Mouse (Mus musculus) adrenal gland, postnatal 10 days (tissue): ENCODE measurements around the gene Ipo7. TPM values are rescaled to one million over a fixed set of nuclear protein-coding genes. Genes with fewer than 3 reads are reported as not detected.

Source experiments
- DNase-seq: peaks from one replicate; pipeline ENCODE4 v3.0.0; 2021; ENCODE audit warnings: mixed read lengths
- total RNA-seq, 2 experiments: library from RNA; stranded (reverse); gene quantifications; 2 replicates each; pipeline ENCODE4 v1.2.3; 2021

Gene Ipo7
- total RNA-seq, 2 experiments from 2014 or later = 80.5 to 82.4 TPM

DNA sequence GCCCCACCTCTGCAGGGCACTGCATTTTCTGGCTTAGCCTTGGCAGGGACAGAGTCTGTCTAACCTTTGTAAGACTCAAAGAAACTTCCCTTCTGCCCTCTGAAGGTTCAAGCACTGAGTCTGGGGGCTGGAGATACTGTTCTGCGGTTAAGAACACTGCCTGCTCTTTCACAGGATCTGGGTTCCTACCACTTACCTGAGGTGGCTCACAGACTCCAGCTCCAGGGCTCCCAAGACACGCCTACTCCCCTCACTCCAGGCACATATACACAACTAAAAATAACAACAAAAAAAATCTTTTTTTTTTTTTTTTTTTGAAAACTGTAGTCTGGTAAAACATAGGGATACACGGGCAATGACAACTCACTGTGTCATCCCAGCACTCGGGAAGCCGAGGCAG lies 83.2 kb downstream of the Ipo7 start:
- DNase-seq = no peak

DNA sequence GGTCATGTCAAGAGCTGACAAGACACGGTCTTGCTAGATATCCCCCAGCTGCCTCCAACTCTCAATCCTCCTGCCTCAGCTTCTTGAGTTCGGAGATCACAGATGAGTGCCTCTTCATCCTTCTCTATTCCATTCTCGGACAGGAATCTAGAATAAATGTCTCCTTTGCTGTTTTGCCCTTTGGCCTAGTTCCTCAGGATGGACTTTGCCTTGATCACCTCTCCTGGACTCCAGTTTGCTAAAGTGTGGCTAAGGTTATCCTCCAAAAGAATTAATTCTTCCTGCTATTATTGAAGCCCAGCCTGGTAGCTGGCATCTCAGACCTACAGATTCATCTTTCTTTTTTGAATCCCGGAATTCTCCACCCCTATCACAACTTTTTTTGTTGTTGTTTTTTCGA lies 87.0 kb downstream of the Ipo7 start:
- no peak for DNase-seq

Other genes starting within 250 kb of the Ipo7 start
- 1 to 10 TPM; 1.2 to 1.4 TPM for gene Nrip3, start 236.2 kb upstream of the Ipo7 start, total RNA-seq
- 1 to 10 TPM in 1 of 2 experiments, under 1 TPM in 1; 0.69 to 1.1 TPM for gene Scube2, start 152.6 kb upstream of the Ipo7 start, total RNA-seq
- 100 to 1,000 TPM; 131 to 144 TPM for gene Dennd5a, start 57.8 kb upstream of the Ipo7 start, total RNA-seq
- 10 to 100 TPM; 41.1 to 45.2 TPM for gene Tmem41b, start 31.3 kb upstream of the Ipo7 start, total RNA-seq
- 10 to 100 TPM; 10.3 to 14.9 TPM for gene Zfp143, start 42.9 kb downstream of the Ipo7 start, total RNA-seq
- 10 to 100 TPM; 15.2 to 16.1 TPM for gene Wee1, start 103.8 kb downstream of the Ipo7 start, total RNA-seq
- 10 to 100 TPM; 18.6 to 26.3 TPM for gene Swap70, start 203.4 kb downstream of the Ipo7 start, total RNA-seq